Mouse (Mus musculus) Muller cell, postnatal 12 days (primary cell): Measurements from ENCODE around the gene Fgf15.

Source experiments
- DNase-seq: peaks from one replicate; pipeline ENCODE4 v3.0.0-alpha.2; 2015; ENCODE audit errors: inconsistent ontology term

The Fgf15 gene

GRCm38 (mm10) chr7:144896294-144897218, at the start of gene Fgf15:
Gene Fgf15, plus strand, starts transcription at chr7:144896531.
- peak; percentile 32 for DNase-seq

GRCm38 (mm10) chr7:144847067-144847466, 49.3 kb upstream of the Fgf15 start, which contains the start of gene Fgf4:
Gene Fgf4, plus strand, starts transcription at chr7:144847367.
- no peak for DNase-seq

GRCm38 (mm10) chr7:144851321-144851720, 45.0 kb upstream of the Fgf15 start:
- DNase-seq, result no peak

- no peak for DNase-seq
These were observed 41.4 kb upstream of the Fgf15 start for GRCm38 (mm10) chr7:144854966-144855365.

GRCm38 (mm10) chr7:144857158-144857557, 39.2 kb upstream of the Fgf15 start:
- no peak for DNase-seq

GRCm38 (mm10) chr7:144857826-144858342, 38.4 kb upstream of the Fgf15 start:
- DNase-seq, result no peak

GRCm38 (mm10) chr7:144858702-144859101, 37.6 kb upstream of the Fgf15 start:
- DNase-seq, result no peak

GRCm38 (mm10) chr7:144861056-144861768, 35.1 kb upstream of the Fgf15 start:
- DNase-seq, result no peak

- peak; percentile 25 for DNase-seq
These were observed 34.6 kb upstream of the Fgf15 start for GRCm38 (mm10) chr7:144861769-144862070.

- DNase-seq, result no peak
These were observed 34.2 kb upstream of the Fgf15 start for GRCm38 (mm10) chr7:144862126-144862525.

- no peak for DNase-seq
These were observed 33.6 kb upstream of the Fgf15 start for GRCm38 (mm10) chr7:144862712-144863111.

GRCm38 (mm10) chr7:144863196-144863595, 33.1 kb upstream of the Fgf15 start:
- no peak for DNase-seq

GRCm38 (mm10) chr7:144864160-144864670, 32.1 kb upstream of the Fgf15 start:
- DNase-seq, result no peak

GRCm38 (mm10) chr7:144867161-144867560, 29.2 kb upstream of the Fgf15 start:
- DNase-seq, result no peak

- no peak for DNase-seq
These were observed 28.7 kb upstream of the Fgf15 start for GRCm38 (mm10) chr7:144867602-144868001.

GRCm38 (mm10) chr7:144872420-144872819, 23.9 kb upstream of the Fgf15 start:
- no peak for DNase-seq

- no peak for DNase-seq
These were observed 23.2 kb upstream of the Fgf15 start for GRCm38 (mm10) chr7:144873160-144873559.

- DNase-seq, result no peak
These were observed 22.1 kb upstream of the Fgf15 start for GRCm38 (mm10) chr7:144874226-144874625.

- DNase-seq, result no peak
These were observed 17.9 kb upstream of the Fgf15 start for GRCm38 (mm10) chr7:144878401-144878800.

- DNase-seq, result no peak
These were observed 13.2 kb upstream of the Fgf15 start for GRCm38 (mm10) chr7:144883106-144883505.

GRCm38 (mm10) chr7:144887672-144888071, 8.7 kb upstream of the Fgf15 start:
- no peak for DNase-seq

GRCm38 (mm10) chr7:144888564-144889299, 7.6 kb upstream of the Fgf15 start:
- DNase-seq, result no peak
